Mouse (Mus musculus) 416B (cell line): ENCODE results near the gene Anks1b.
A peak's percentile ranks its signal among the peaks of the same experiment; 100 is the strongest.

Experiments
- DNase-seq: peaks from one replicate; pipeline ENCODE4 v3.0.0; 2011; ENCODE audit warnings: low read depth

Gene Anks1b

GRCm38 (mm10) chr10:90814412-90814811 lies 941.1 kb downstream of the Anks1b start:
- DNase-seq = no peak

- DNase-seq = no peak
Observed at GRCm38 (mm10) chr10:90818246-90818937, 945.1 kb downstream of the Anks1b start.

- peak; percentile 3 for DNase-seq
Observed at GRCm38 (mm10) chr10:90823438-90823837, 950.1 kb downstream of the Anks1b start.

GRCm38 (mm10) chr10:90824692-90825091 lies 951.4 kb downstream of the Anks1b start:
- no peak for DNase-seq

GRCm38 (mm10) chr10:90826939-90827338 lies 953.6 kb downstream of the Anks1b start:
- DNase-seq = peak; percentile 5

GRCm38 (mm10) chr10:90828581-90829393 lies 955.5 kb downstream of the Anks1b start:
- DNase-seq = no peak

GRCm38 (mm10) chr10:90829394-90830267 lies 956.3 kb downstream of the Anks1b start:
- no peak for DNase-seq

GRCm38 (mm10) chr10:90830268-90830585 lies 956.9 kb downstream of the Anks1b start:
- no peak for DNase-seq

- DNase-seq = no peak
Observed at GRCm38 (mm10) chr10:90830591-90831287, 957.4 kb downstream of the Anks1b start.

GRCm38 (mm10) chr10:90831288-90831626 lies 957.9 kb downstream of the Anks1b start:
- no peak for DNase-seq

GRCm38 (mm10) chr10:90834306-90834705 lies 961.0 kb downstream of the Anks1b start:
- no peak for DNase-seq

GRCm38 (mm10) chr10:90835195-90835594 lies 961.9 kb downstream of the Anks1b start:
- no peak for DNase-seq

- DNase-seq = no peak
Observed at GRCm38 (mm10) chr10:90839611-90840335, 966.5 kb downstream of the Anks1b start.

GRCm38 (mm10) chr10:90842398-90842797 lies 969.1 kb downstream of the Anks1b start:
- DNase-seq = no peak

GRCm38 (mm10) chr10:90851077-90851476 lies 977.8 kb downstream of the Anks1b start:
- DNase-seq = no peak

GRCm38 (mm10) chr10:90851999-90852398 lies 978.7 kb downstream of the Anks1b start:
- DNase-seq = no peak

GRCm38 (mm10) chr10:90852432-90852831 lies 979.1 kb downstream of the Anks1b start:
- DNase-seq = no peak

- DNase-seq = no peak
Observed at GRCm38 (mm10) chr10:90856668-90857067, 983.4 kb downstream of the Anks1b start.

- peak; percentile 42 for DNase-seq
Observed at GRCm38 (mm10) chr10:90859665-90860523, 986.6 kb downstream of the Anks1b start.

GRCm38 (mm10) chr10:90863881-90864598 lies 990.7 kb downstream of the Anks1b start:
- no peak for DNase-seq
